Mouse (Mus musculus): ENCODE measurements around the gene Cd99l2.
A peak's percentile ranks its signal among the peaks of the same experiment; 100 is the strongest.

The Cd99l2 gene

GRCm38 (mm10) chrX:71467491-71467890 is 25.2 kb downstream of the Cd99l2 start:
- DNase-seq (ENCODE audit: low spot score), result no peak

GRCm38 (mm10) chrX:71465417-71465816 is 27.2 kb downstream of the Cd99l2 start:
- no peak for DNase-seq (ENCODE audit: low spot score)

- DNase-seq (ENCODE audit: low spot score), result no peak
Observed at GRCm38 (mm10) chrX:71464138-71464826, 28.4 kb downstream of the Cd99l2 start.

- no peak for DNase-seq (ENCODE audit: low spot score)
Observed at GRCm38 (mm10) chrX:71456078-71456737, 36.4 kb downstream of the Cd99l2 start.

- no peak for DNase-seq (ENCODE audit: low spot score)
Observed at GRCm38 (mm10) chrX:71442916-71443315, 49.7 kb downstream of the Cd99l2 start.

GRCm38 (mm10) chrX:71439473-71439872 is 53.2 kb downstream of the Cd99l2 start:
- no peak for DNase-seq (ENCODE audit: low spot score)

- no peak for DNase-seq (ENCODE audit: low spot score)
Observed at GRCm38 (mm10) chrX:71435542-71435941, 57.1 kb downstream of the Cd99l2 start.

- peak; percentile 40 for DNase-seq (ENCODE audit: low spot score)
Observed at GRCm38 (mm10) chrX:71434860-71435259, 57.8 kb downstream of the Cd99l2 start.

GRCm38 (mm10) chrX:71434448-71434847 is 58.2 kb downstream of the Cd99l2 start:
- DNase-seq (ENCODE audit: low spot score), result peak; percentile 29

- no peak for DNase-seq (ENCODE audit: low spot score)
Observed at GRCm38 (mm10) chrX:71430900-71431299, 61.7 kb downstream of the Cd99l2 start.

- no peak for DNase-seq (ENCODE audit: low spot score)
Observed at GRCm38 (mm10) chrX:71427491-71427890, 65.2 kb downstream of the Cd99l2 start.

GRCm38 (mm10) chrX:71425746-71426519 is 66.7 kb downstream of the Cd99l2 start:
- DNase-seq (ENCODE audit: low spot score), result peak; percentile 83

- DNase-seq (ENCODE audit: low spot score), result no peak
Observed at GRCm38 (mm10) chrX:71424852-71425251, 67.8 kb downstream of the Cd99l2 start.

- no peak for DNase-seq (ENCODE audit: low spot score)
Observed at GRCm38 (mm10) chrX:71413616-71414015, 79.0 kb downstream of the Cd99l2 start.

GRCm38 (mm10) chrX:71412776-71413175 is 79.9 kb downstream of the Cd99l2 start:
- no peak for DNase-seq (ENCODE audit: low spot score)

- no peak for DNase-seq (ENCODE audit: low spot score)
Observed at GRCm38 (mm10) chrX:71408386-71408785, 84.3 kb downstream of the Cd99l2 start.

GRCm38 (mm10) chrX:71406290-71406689 is 86.4 kb downstream of the Cd99l2 start:
- no peak for DNase-seq (ENCODE audit: low spot score)

- no peak for DNase-seq (ENCODE audit: low spot score)
Observed at GRCm38 (mm10) chrX:71396326-71396725, 96.3 kb downstream of the Cd99l2 start.

- DNase-seq (ENCODE audit: low spot score), result peak; percentile 57
Observed at GRCm38 (mm10) chrX:71381571-71381970, 111.1 kb downstream of the Cd99l2 start.

- no peak for DNase-seq (ENCODE audit: low spot score)
Observed at GRCm38 (mm10) chrX:71378435-71378834, 114.2 kb downstream of the Cd99l2 start.

- no peak for DNase-seq (ENCODE audit: low spot score)
Observed at GRCm38 (mm10) chrX:71376781-71377180, 115.9 kb downstream of the Cd99l2 start.
